8 mouse cellular contexts compared by ENCODE assay signal in genomic region chr15:84393341-84393740, GRCm38 (mm10). TPM values are rescaled to one million over a fixed set of nuclear protein-coding genes. Genes with fewer than 3 reads are reported as not detected.
DNase-seq lines count a peak whose midpoint lies in the region; ATAC-seq and TF ChIP-seq lines count a peak whose summit lies in the region.
"Had no signal": no experiment of that assay in that cellular context is flagged by ENCODE, and none has a peak within 500 bp of the region (broad histone marks: within the 10 kb centered on the region; RNA-seq: fewer than 3 reads in every experiment).

No protein-coding gene starts in this region.

- no peak overlapping the region for H3K4me2 ChIP-seq in hindbrain, embryonic 13.5 days
- H3K4me2 ChIP-seq in midbrain, postnatal 0 days (ENCODE audit: low read depth, low read length, poor library complexity, severe bottlenecking), result no peak overlapping the region

- no peak overlapping the region for H3K4me3 ChIP-seq in lung, adult 2 months (replicated peaks; ENCODE audit: extremely low read depth, low read depth, low read length)
- H3K4me3 ChIP-seq in hindbrain, embryonic 13.5 days, result no peak overlapping the region
- no peak overlapping the region for H3K4me3 ChIP-seq in midbrain, postnatal 0 days (ENCODE audit: low read depth, low read length)

- H3K9me3 ChIP-seq in hindbrain, embryonic 13.5 days, result peaks cover 9% of the 10 kb centered on the region; the same call in 1 of the 2 replicates
- H3K9me3 ChIP-seq in midbrain, postnatal 0 days (ENCODE audit: low read length), result no peaks in the 10 kb centered on the region

- no peaks in the 10 kb centered on the region for H3K27me3 ChIP-seq in hindbrain, embryonic 13.5 days
- H3K27me3 ChIP-seq in midbrain, postnatal 0 days (ENCODE audit: insufficient read depth, low read length), result no peaks in the 10 kb centered on the region

- no peak overlapping the region for H3K9ac ChIP-seq in hindbrain, embryonic 13.5 days
- H3K9ac ChIP-seq in midbrain, postnatal 0 days (replicated peaks; ENCODE audit: low read length, poor library complexity, severe bottlenecking), result no peak overlapping the region

- no peaks in the 10 kb centered on the region for H3K4me1 ChIP-seq in lung, adult 2 months (ENCODE audit: control insufficient read depth, insufficient read depth, low read length)
- peaks cover 36% of the 10 kb centered on the region for H3K4me1 ChIP-seq in hindbrain, embryonic 13.5 days (replicated peaks)
- H3K4me1 ChIP-seq in midbrain, postnatal 0 days (ENCODE audit: insufficient read depth, low read length), result peaks cover 6% of the 10 kb centered on the region

- TF ChIP-seq POLR2A in lung, adult 2 months (IDR thresholded peaks at IDR 0.05; ENCODE audit: borderline replicate concordance, extremely low read depth, low read depth, low read length), result no peak

- peak overlapping the region; percentile 55 for H3K27ac ChIP-seq in hindbrain, embryonic 13.5 days
- H3K27ac ChIP-seq in midbrain, postnatal 0 days (ENCODE audit: low read depth, low read length), result no peak overlapping the region

- 0 out of 2 replicates have a peak, but pooled peaks have one; percentile 2 for TF ChIP-seq CTCF in lung, adult 2 months (IDR thresholded peaks at IDR 0.05; ENCODE audit: insufficient read depth, low read length)
- peak; percentile 62 for TF ChIP-seq CTCF in midbrain, postnatal 0 days (IDR thresholded peaks at IDR 0.05)

- 50% methylated on average over 6 of the region's 6 CpGs for WGBS in lung, adult 2 months
- 48% methylated on average over 6 of the region's 6 CpGs for WGBS in hindbrain, embryonic 13.5 days
- 54% methylated on average over 6 of the region's 6 CpGs for WGBS in midbrain, postnatal 0 days

- no peaks in the 10 kb centered on the region; the same call in 1 of the 2 replicates for H3K36me3 ChIP-seq in hindbrain, embryonic 13.5 days
- 0 out of 2 replicates have a peak, but pooled peaks cover 2% of the 10 kb centered on the region for H3K36me3 ChIP-seq in midbrain, postnatal 0 days (ENCODE audit: insufficient read depth, low read length)

- ATAC-seq in hindbrain, embryonic 13.5 days (ENCODE audit: low FRiP score), result no peak
- ATAC-seq in midbrain, postnatal 0 days (ENCODE audit: low FRiP score), result no peak

- DNase-seq in lung, adult 2 months, result no peak
- no peak for DNase-seq in lung, postnatal 14 days
- DNase-seq in brain, adult 2 months (ENCODE audit: low read depth, low spot score), result peak; percentile 52
- peak; percentile 52 for DNase-seq in midbrain, postnatal 0 days (ENCODE audit: low spot score)
- DNase-seq in ovary, adult 18-20 months (ENCODE audit: low spot score), result no peak
- DNase-seq in cerebellum, adult 18-20 months, result no peak
- DNase-seq: adrenal gland, postnatal 14 days had no signal

RNA-seq across cellular contexts. Expression of gene Shisal1, which starts 53.6 kb away (rescaled TPM):
- 6.2 and 9.4 TPM in 2 replicates for polyA plus RNA-seq in lung, adult 2 months (2012; rRNA removed)
- polyA plus RNA-seq in hindbrain, embryonic 13.5 days (2015; fragmentation: Nextera tagmentation; extraction: Ambion mirVana), result 9.5 and 10.9 TPM in 2 replicates
- 50.0 and 73.5 TPM in 2 replicates for total RNA-seq in midbrain, postnatal 0 days (2014; rRNA removed)
- 18.1 and 20.4 TPM in 2 replicates for polyA plus RNA-seq in midbrain, postnatal 0 days (2015; fragmentation: Nextera tagmentation; extraction: Ambion mirVana)

Comparison
In these comparisons a context has a peak if more than half of its experiments do, and no peak if none do; other contexts are left out.
1. DNase-seq: peak in brain, adult 2 months (single experiment) and midbrain, postnatal 0 days (single experiment); none in lung, adult 2 months (single experiment), lung, postnatal 14 days (single experiment), ovary, adult 18-20 months (single experiment) and cerebellum, adult 18-20 months (0 of 2).